Mouse (Mus musculus): ENCODE measurements around the gene Crcp.

Crcp gene

DNA sequence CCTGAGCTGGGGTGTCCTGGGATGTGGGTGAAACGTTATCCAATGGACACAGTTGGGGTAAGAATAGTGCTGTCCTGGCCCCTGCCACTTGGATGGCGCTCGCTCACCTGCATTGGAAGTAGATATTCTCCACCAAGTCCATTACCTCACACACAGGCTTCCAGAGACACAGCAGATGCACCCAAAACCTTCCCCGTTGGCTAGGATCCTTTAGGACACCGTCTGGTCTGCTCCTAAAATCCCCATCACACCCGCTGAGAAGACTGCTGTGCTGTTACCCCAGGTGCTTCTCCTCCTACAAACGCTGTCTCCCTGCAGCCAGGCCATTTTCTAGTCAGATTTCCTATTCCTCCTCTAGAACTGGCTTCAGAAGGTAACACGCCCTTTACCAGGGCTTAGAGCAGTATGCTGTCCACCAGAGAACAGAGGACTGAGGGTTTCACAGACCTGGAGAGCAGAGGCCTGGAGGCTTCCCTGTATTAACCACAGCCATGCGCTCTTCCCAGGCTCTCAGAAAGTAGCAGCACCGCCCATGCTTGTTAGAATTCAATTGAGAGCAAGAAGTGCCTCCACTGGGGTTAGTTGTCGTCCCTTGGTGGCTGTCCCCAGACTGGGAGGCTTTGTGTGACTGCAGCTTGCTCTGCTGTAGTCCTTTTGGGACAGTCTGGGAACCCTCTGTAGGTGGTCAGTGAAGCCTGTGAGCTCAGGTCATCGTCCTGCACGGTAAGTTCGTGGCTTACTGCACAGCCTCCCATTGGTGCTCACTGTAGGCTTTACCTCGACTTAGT, 22.2 kb downstream of the Crcp start:
- intact Hi-C loops (cut with DNase I), result no loop called here

DNA sequence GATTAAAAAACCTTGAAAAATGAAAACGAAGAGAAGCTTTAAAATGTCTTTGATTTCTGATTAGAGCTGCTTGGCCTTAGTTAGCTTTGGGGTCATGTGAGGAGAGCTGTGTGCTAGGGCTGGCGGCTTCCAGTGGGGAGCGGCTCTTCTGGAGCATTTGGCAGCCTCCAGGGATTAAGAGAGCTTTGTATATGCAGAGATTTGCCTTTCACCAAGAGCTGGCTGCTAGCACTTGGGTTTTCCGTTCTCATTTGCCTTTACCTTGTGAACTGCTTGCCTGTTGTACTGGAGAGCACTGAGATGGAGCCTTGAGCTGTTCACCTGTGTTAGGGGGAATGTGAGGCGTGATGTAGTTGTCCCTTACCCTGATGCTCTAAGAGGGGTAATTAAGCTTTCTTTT, 23.4 kb downstream of the Crcp start:
- intact Hi-C loops (cut with DNase I), result no loop called here

DNA sequence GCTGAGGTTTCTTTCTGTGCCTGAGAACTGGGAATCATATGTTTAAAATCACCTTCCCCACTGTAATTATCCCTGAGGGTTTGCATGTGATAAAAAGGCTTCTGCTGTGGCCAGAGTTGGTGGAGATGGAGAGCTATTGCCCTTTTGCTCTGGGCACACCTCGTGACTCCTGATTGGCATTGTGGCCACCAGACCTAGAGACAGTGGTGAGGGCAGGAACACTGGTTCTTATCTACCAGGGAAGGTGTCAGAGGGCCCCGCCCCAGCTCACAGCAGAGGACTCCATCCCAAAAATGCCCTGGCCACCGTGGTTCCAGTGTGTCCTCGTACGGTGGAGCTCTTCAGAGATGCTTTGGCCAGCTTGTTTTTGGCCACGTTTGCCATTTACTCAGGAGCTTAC, 23.9 kb downstream of the Crcp start:
- intact Hi-C loops (cut with DNase I), result no loop called here

DNA sequence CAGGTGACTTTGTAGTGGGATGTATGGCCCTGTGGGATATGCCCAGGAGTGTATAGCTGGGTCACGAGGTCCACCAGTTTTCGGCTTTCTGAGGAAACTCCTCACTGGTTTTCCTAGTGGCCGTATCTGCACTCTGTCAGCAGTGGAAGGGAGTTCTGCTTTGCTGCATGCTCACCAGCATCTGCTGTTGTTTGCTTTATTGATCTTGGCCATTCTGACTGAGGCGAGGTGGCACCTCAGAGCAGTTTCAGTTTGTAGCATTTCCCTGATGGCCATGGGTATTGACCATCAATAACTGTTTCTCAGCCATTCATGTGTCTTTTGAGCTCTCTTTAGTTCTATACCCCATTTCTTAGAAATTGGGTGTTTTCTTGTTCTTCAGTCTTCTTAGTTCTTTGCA, 26.6 kb downstream of the Crcp start:
- intact Hi-C loops (cut with DNase I), result no loop called here

DNA sequence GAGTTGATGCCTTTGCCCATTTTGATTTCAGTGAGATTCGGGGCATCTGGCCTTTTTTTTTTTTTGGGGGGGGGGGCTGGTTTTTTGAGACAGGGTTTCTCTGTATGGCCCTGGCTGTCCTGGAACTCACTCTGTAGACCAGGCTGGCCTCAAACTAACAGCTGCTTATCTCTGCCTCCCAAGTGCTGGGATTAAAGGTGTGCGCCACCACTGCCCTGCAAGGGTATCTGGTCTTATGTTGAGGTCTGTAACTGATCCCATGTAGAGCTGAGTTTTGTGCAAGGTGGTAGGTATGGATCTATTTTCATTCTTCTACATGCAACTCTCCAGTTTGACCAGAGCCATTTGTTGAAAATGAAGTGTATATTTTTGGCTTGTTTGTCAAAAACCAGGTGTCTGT, 27.2 kb downstream of the Crcp start:
- intact Hi-C loops (cut with DNase I), result no loop called here

DNA sequence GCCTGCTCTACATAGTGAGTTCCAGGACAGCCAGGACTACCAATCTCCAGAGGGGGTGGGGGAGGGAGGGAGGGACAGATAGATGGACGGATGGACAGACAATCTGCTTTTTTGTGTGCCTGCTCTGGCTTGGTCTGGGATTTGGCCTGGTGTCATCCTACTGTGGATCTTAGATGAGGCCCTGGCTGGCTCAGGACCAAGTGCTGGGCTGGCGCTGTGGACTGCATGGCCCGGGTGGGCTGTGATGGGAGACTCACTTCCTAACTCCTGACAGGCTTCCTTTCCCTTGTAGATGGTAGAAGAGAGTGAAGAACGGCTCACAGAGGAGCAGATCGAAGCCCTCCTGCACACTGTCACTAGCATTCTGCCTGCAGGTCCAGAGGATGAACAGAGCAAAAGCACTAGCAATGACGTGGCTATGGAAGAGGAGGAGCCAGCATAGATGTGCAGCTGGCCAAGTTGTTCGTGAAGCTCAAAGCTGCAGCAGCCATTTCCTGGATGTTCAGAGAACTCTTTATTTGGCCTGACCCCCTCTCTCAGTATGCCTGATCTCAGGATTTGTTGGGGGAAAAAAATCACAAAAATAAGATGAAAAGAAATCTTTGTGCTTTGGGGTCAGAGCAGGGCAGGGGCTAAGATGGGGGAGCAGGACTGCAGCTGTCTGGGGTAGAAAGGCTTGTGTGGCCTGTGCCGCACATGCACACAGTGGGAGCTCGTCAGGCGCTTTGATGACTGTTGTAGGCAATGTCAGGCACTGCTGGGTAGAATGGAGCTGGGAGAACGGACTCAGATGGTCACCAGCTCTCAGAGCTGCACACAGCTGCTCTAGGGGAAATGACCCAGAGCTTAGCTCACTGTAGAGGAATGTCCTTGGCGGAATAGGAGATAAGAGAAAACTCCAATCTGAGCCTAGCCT, 30.6 kb downstream of the Crcp start:
- intact Hi-C loops (cut with DNase I), result no loop called here

DNA sequence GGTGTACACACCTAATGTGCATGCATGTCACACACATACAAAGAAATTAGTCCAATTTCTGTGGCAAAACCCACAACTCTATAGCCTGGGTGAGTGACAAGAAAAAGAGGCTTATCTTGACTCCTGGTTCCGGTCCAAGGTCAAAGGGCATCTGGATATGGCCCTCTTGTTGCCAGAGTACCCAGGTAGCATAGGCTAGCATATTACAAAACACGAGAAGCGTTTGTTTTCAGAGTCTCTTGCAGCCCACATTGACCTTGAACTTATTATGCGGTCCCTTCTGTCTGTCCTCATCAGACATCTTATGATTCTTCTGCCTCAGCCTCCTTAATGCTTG, 31.2 kb downstream of the Crcp start:
- intact Hi-C loops (cut with DNase I), result no loop called here

DNA sequence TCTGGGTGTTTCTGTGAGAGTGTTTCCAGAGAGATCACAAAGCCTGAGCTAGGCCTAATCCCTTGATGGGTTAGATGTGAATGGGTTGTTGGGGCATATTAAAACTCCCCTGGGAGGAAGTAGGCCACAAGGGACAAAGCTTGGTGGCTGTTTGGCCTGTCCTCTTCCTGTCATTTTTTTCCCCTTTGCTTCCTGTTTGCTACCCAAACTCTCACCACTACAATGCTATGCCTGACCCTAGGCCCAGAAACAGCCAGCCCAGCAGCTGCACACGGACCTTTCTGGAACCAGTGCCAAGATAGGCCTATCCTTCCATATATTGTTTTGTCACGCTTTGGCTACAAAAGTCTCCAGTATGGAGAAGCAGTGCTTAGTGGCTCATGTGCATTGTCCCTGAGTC, 33.0 kb downstream of the Crcp start:
- intact Hi-C loops (cut with DNase I), result no loop called here

DNA sequence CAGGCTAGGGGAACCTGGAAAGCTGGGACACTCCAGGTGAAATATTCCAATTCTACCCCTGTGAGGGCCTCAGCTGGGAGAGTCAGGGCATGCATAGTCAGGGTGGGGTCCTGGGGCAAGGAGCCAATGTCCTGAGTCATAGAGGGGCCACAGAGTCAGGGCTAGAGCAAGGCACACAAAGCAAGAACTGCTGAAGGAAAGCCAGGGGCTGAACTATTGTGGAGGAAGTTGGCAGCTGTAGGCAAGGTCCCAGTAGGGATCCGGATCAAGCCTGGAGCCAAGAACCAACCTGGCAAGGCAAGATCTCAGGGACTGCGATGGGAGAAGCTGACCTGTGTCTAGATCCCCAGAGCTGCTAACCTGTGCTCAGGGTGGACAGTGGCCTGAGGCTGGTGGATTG, 34.7 kb downstream of the Crcp start:
- intact Hi-C loops (cut with DNase I), result no loop called here

DNA sequence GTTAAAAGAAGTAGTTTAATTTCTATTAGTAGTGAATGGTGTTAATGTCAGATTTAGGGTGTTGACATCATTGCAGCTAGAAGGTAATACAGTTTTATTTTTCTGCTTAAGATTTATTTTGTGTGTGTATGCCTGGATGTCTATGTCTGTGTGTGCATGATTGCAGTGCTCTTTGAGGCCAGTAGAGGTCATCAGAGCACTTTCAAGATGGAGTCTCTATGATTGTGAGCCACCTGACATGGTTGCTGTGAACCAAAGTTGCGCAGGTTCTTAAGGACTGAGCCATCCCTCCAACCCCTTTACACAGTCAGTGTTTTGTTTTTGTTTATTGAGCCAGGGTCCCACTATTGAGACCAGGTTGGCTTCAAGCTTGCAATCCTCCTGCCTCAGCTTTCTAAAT, 36.5 kb downstream of the Crcp start:
- intact Hi-C loops (cut with DNase I), result loop anchor here (5.0 kb wide), 1 partner anchor 72 kb away; no protein-coding TSS in a partner anchor

DNA sequence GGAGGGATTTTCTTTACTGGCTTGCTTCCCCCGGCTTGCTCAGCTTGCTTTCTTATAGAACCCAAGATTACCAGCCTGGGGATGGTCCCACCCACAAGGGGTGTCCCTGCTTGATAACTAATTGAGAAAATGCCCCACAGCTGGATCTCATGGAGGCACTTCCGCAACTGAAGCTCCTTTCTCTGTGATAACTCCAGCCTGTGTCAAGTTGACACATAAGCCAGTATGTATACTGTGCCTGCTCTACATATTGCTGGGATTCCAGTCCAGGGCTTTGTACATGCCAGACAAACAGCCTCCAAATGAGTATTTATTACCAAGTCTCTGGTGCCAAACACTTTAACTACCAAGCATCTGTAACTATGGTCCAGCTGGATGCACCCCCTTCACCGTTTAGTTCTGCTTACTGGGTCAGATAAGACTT, 38.8 kb downstream of the Crcp start:
- intact Hi-C loops (cut with DNase I), result loop anchor here (5.0 kb wide), 1 partner anchor 69 kb away; no protein-coding TSS in a partner anchor

DNA sequence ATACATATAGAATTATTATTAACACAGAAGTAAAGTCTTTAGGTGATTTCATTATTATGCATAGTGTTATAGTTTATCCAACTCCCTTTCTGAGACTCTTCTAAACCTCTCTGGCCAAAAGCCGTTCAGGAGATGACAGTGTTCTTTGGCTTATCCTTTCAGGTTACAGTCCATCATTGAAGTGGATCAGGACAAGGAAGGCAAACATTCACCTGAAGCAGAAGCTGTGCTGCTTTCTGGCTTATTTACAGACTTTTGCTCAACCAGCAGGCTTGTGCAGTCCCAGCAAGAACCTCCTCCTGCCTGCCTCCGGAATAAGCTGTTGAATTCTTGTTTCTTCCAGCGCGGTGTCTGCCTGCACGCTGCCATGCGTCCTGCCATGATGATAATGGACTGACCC, 43.9 kb downstream of the Crcp start, which contains the start of gene Tpst1:
TSS of gene Tpst1 (plus strand) at position 301 of the 400 bp plus-strand sequence.
- intact Hi-C loops (cut with DNase I), result no loop called here

DNA sequence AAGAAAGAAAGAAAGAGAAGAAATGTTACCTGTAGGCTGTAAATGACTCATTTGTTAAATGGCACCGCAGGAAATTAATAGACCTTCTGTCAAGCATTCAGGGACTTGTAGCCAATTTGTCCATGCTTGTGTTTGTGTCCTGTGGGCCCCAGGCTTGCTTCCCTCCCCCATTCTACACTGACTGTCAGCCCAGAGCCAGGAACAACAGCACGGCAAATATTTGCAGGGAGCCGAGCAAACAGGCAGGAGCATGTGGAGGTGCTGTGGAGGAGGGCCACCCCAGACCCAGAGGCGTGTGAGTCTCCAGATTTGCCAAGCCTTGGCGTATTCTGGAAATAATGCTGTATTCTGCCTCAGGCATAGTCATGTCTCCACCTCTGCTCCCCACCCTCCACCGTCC, 45.4 kb downstream of the Crcp start:
- intact Hi-C loops (cut with DNase I), result no loop called here

DNA sequence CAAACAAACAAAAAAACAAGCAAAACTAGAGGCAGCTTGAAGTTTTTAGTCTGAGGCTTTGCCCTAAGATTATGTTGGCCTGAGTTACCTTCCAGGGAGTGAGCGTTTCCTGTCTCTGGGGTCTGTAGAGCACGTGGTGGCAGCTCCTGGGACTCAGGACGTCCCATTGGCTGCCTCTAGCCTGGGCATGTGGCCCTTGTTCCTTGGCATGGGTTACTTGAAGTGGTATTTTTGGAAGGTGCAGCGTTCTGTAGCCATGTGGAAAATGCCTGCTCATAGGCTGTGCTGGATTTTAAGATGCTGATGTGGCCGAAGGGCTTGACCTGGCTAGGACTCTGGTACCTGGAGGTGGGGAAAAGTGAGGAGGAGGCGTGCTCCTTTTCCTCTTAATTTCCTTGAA, 47.3 kb downstream of the Crcp start:
- intact Hi-C loops (cut with DNase I), result no loop called here

DNA sequence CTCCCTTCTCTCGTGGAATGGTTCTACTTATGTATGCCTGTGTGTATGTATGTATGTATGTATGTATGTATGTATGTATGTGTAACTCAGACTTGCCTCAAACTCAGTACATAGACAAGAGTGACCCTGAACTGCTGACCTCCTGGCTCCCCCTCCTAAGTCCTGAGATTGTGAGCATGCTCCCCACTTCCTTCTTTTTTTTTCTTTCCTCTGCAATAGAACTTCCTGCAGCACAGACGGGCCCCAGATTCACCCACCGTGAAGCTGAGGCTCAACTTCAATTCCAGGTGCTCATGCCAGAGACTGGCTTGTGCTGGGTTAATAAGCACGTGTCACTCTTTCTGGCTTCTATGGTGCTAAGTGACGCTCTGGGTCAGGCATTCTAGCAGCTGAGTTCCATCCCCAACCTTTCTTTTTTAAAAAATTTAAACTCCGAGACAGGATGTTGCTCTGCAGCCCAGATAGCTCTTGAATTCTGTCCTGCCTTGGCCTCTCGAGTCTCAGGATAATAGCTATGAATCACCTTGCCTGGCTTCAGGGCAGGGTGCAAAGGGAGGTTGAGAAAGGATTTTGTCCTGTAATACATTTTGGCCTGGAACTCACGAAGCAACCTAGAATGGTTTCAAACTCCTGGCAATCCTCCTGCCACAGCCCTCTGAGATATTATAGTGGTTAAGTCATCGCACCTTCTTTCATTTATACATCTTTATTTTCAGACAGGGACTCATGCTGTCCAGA, 49.2 kb downstream of the Crcp start:
- intact Hi-C loops (cut with DNase I), result no loop called here

DNA sequence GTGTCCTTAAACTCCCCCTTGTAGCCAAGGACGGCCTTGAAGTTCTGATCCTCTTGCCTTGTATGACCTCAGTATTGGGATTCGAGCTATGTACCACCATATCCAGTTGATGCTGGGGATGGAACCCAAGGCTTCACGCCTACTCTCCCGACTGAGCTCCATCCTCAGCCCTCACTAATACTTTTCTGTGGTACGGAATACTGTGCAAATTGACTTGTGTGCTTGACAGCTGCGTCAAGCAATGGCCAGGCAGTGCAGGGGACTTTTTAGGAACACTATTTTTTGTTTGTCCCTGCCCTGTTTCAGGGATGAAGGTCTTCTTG, 49.7 kb downstream of the Crcp start:
- intact Hi-C loops (cut with DNase I), result loop anchor here (1.0 kb wide), 1 partner anchor 23 kb away; no protein-coding TSS in a partner anchor

DNA sequence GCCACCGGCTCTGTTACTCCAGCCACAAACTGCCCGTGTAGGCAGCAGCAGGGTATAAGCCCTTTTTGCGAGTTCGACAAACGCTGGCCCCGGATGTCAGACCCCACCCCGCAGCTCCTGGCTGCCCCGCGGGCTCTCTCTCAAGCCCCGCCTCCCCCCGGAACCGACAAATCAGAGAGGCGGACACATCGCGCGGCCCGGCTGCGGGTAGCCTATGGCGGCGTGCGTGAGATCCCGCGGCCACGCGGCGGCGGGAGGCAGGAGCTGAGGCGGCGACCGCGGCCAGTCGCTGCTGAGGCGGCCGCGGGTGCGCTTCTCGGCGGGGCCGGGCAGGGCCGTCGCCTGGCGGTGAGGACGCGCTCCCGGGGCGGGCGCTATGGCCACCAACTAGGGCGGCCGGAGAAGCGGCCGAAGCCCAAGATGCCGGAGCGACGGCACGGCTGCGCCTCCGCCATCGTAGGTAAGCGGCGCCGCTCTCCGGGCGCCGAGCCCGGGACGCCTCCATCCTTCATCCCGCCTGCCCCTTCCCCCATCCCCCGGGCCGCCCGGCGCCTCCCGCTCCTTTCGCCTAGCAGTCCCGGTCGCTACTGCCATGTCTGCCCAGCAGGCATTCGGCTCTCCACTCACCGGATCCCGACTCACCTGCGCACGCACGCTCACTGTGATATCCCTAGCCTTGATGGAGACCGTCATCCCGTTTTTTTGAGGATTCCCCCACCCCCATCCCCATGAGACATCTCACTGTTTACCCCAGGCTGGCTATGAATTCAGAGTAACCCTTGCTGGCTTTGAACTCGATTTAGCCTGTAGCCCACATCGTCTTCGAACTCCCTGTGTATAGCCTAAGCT, 50.3 kb downstream of the Crcp start:
- intact Hi-C loops (cut with DNase I), result loop anchor here (1.0 kb wide), 1 partner anchor 22 kb away; no protein-coding TSS in a partner anchor

DNA sequence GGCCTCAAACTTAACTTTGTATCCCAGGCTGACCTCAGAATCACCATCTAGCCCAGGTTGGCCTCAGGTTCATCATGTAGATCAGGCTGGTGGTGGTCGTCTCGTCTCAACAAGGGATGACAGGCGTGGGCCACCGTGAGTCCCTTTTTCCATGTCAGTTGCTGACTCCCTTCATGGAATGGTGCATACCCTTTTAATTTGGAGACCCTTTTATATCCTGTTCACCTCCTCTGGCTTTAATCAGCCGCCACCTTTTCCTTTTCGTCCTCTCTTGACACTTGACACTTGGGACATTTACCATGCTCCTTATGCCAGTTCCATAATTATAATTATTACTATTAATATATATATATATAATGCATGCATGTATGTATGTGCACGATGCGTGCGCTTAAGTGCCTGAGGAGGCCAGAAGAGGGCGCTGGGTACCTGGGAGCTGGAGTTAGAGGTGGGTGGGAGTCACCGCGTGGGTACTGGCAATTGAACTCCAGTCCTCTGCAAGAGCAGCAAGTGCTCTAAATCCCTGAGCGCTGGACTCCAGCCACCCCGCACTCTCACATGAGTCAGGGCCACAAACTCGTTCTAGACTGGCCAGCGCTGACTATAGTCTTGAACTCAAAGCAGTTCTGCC, 51.1 kb downstream of the Crcp start:
- intact Hi-C loops (cut with DNase I), result no loop called here

DNA sequence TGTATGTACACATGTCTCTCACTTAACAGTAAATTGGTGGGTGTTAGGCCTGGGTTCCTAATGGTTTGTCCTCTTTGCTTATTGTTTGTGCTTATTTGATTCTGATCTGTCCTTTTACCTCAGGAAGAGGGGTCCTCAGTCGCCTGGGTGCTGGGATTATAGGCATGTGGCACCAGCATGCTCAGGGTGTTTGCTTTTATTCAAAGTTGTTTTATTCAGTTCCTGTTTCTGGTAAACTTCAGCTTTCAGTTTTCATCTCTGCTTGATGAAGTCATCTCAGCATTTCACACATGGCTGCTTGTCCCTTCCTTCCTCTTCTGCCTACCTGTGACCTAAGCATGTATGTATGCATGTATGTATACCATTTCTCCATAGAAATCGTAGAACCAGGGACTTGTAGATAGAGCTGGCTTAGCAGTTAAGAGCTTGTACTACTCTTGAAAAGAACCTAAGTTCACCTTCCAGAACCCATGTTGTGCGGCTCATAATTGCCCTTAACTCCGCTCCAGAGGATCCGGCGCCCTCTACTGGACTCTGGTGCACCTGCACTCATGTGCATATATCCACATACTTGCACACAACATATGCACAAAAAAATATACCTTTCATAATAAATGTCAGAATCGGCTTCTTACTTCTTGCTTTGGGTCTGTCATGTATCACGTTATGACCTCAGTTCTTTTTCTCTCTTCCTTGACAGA, 52.2 kb downstream of the Crcp start:
- intact Hi-C loops (cut with DNase I), result no loop called here

DNA sequence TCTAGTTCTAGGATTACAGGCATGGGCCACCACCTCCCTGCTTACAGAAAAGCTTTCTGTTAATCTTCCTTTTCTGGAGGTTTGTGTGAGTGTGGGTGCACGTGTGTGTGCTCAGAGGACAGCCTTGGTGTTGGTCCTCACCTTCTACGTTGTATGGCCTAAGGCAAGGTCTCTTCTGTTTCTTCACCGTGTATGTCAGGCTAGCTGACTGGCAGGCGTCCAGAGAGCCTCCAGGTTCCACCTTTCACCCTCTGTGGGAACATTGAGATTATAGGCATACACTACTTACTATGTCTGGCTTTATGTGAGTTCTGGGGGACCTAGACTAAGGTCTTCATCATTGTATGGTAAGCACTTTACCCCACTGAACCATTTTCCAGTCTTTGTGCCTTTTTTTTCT, 53.3 kb downstream of the Crcp start:
- intact Hi-C loops (cut with DNase I), result no loop called here
